Mouse (Mus musculus): ENCODE results near the gene Hoxa4. TPM values are rescaled to one million over a fixed set of nuclear protein-coding genes. Genes with fewer than 3 reads are reported as not detected.

The Hoxa4 gene
- total RNA-seq, 1 experiment: 0.13 TPM

DNA sequence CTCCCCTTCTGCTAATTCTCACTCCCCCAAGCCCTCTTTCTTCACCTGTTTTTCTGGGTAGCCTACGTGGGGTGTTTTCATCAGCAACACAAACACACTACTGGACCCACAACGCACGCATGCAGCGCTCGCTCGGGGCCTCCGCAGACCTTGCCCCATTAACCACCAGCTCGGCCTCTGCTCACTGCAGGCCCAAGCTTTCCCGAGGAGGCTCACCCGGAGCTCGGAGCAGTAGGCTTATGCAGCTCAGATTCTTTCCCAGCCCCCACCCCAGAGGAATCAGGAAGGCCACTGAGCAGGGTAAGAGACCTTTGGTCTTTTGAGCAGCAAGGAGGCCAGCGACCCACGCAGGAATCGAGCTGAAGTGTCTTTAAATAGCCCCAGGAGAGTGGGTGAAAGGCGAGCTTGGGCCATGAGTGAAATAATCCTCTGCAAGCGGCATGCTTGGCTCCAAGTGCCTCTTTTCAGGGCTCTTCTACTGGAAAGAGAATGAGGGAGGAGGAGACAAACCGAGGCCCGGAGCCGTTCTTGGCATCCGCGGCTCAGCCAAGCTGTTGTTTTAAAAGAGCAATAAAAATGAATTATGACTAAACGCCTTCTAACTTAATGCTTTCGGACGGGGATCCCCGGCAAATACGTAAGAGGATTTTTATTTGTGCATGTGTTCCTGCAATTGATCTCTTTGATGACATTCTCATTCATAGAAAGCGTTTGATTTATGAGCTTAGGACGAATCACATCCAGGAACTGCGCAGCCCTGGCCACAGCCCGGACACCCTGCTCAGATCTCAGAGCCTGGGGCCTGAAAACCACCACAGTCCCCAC is 30.8 kb downstream of the Hoxa4 start:
- no peaks in the 10 kb centered on the region for H3K36me3 ChIP-seq (ENCODE audit: control insufficient read depth, insufficient read depth, low read length, poor library complexity, severe bottlenecking)
- H3K9ac ChIP-seq (ENCODE audit: insufficient read depth, low read depth, low read length, poor library complexity, severe bottlenecking): no peak overlapping the region
- H3K9me3 ChIP-seq (ENCODE audit: control insufficient read depth, insufficient read depth, low read depth, low read length): no peaks in the 10 kb centered on the region
- TF ChIP-seq MAFK (IDR thresholded peaks at IDR 0.05; ENCODE audit: insufficient read depth, low read depth, low read length): no peak
- no peak for TF ChIP-seq ZC3H11A (IDR thresholded peaks at IDR 0.05; ENCODE audit: borderline replicate concordance, low read depth, low read length)
- no peak for TF ChIP-seq HCFC1 (IDR thresholded peaks at IDR 0.05; ENCODE audit: borderline replicate concordance, insufficient read depth, low read length)
- TF ChIP-seq CHD2 (IDR thresholded peaks at IDR 0.05; ENCODE audit: low read depth, low read length): no peak
- TF ChIP-seq ZNF384 (IDR thresholded peaks at IDR 0.05; ENCODE audit: low read depth, low read length): no peak
- no peak overlapping the region for H3K4me3 ChIP-seq (ENCODE audit: insufficient read depth in 1 of 2, low read depth in 1 of 2, low read length in 2 of 2, poor library complexity in 1 of 2, severe bottlenecking in 1 of 2)
- H3K4me1 ChIP-seq (ENCODE audit: control insufficient read depth in 2 of 2, insufficient read depth in 2 of 2, low read length in 2 of 2, poor library complexity in 1 of 2): peaks cover 4 to 24% of the 10 kb centered on the region in 2 experiments; a peak in 1 of 4 replicates
- H3K27ac ChIP-seq (ENCODE audit: insufficient read depth, low read depth, low read length, poor library complexity, severe bottlenecking): no peak overlapping the region
- DNase-seq (ENCODE audit: low read depth, low spot score): no peak
- in situ Hi-C loops (cut with MboI; ENCODE audit: low sequenced_read_pairs in 2 of 2, unreplicated experiment in 2 of 2): loop anchor here (10.0 kb wide), 3 partner anchors 64 to 986 kb away; partner anchors contain the start of genes Hoxa7 (in 2 of the 2) and Evx1 (in 1 of the 2)

DNA sequence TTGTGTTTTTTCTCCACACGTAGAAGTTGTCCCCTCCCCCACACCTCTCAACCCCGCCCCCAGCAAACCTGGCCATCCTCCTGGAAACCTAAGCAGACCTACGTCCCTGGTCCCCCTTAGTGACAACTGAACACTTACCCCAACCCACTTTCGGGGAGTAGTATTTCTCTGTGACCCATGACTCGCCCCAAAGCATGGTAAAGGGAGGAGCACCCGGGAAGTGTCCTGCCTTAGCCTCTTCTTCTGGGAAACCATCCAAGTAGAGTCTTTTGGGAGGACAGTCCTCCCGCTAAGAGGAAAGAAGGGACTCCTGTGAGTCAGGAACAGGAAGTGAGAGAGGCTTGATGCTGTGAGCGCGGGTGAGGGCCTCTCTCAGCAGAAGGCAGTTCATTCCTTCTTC is 31.6 kb downstream of the Hoxa4 start:
- TF ChIP-seq ZNF384 (IDR thresholded peaks at IDR 0.05; ENCODE audit: low read depth, low read length) (no peak), MAFK (IDR thresholded peaks at IDR 0.05; ENCODE audit: insufficient read depth, low read depth, low read length) (no peak), ZC3H11A (IDR thresholded peaks at IDR 0.05; ENCODE audit: borderline replicate concordance, low read depth, low read length) (no peak), CHD2 (IDR thresholded peaks at IDR 0.05; ENCODE audit: low read depth, low read length) (no peak), HCFC1 (IDR thresholded peaks at IDR 0.05; ENCODE audit: borderline replicate concordance, insufficient read depth, low read length) (no peak)
- Histone ChIP-seq H3K9ac (ENCODE audit: insufficient read depth, low read depth, low read length, poor library complexity, severe bottlenecking) (no peak overlapping the region), H3K27ac (ENCODE audit: insufficient read depth, low read depth, low read length, poor library complexity, severe bottlenecking) (no peak overlapping the region), H3K9me3 (ENCODE audit: control insufficient read depth, insufficient read depth, low read depth, low read length) (no peaks in the 10 kb centered on the region), H3K4me3 (ENCODE audit: insufficient read depth in 1 of 2, low read depth in 1 of 2, low read length in 2 of 2, poor library complexity in 1 of 2, severe bottlenecking in 1 of 2) (no peak overlapping the region), H3K4me1 (ENCODE audit: control insufficient read depth in 2 of 2, insufficient read depth in 2 of 2, low read length in 2 of 2, poor library complexity in 1 of 2) (peaks cover 4 to 23% of the 10 kb centered on the region in 2 experiments; a peak in 1 of 4 replicates), H3K36me3 (ENCODE audit: control insufficient read depth, insufficient read depth, low read length, poor library complexity, severe bottlenecking) (no peaks in the 10 kb centered on the region)
- DNase-seq (ENCODE audit: low read depth, low spot score): no peak
- in situ Hi-C loops (cut with MboI; ENCODE audit: low sequenced_read_pairs in 2 of 2, unreplicated experiment in 2 of 2): loop anchor here (10.0 kb wide), 3 partner anchors 65 to 985 kb away; partner anchors contain the start of genes Hoxa7 (in 2 of the 2) and Evx1 (in 1 of the 2)

DNA sequence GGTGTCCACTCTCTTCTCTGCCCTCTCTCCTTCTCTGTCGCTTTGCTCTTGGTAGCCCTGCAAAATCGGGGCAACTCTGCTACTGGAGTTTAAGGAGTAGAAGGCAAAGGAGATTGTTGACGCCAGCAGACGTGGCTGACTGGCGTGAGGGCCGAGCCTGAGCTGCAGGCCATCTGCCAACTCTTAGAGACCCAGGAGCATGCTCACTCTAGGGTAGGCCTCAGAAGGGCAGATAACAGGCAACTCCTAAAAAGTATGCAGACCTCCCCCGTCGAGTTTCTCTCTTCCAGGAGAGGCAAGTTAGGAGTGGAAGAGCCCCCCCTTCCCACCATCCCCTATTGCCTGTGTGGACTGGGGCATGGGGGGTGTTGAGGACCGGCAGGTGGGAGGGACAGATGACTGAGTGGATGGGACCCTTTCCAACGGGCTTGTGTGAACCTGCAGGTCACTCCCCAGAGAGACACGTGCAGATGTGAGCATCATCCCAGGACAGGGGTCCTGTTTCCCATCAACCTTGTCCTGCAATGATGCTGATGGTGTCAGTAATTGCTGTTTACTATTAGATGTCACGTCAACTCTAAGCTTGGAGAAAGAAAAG is 32.3 kb downstream of the Hoxa4 start:
- H3K4me3 ChIP-seq (ENCODE audit: insufficient read depth in 1 of 2, low read depth in 1 of 2, low read length in 2 of 2, poor library complexity in 1 of 2, severe bottlenecking in 1 of 2): peak overlapping the region; percentile 78 to 90
- TF ChIP-seq ZNF384 (IDR thresholded peaks at IDR 0.05; ENCODE audit: low read depth, low read length) (no peak), MAFK (IDR thresholded peaks at IDR 0.05; ENCODE audit: insufficient read depth, low read depth, low read length) (no peak), HCFC1 (IDR thresholded peaks at IDR 0.05; ENCODE audit: borderline replicate concordance, insufficient read depth, low read length) (no peak), CHD2 (IDR thresholded peaks at IDR 0.05; ENCODE audit: low read depth, low read length) (no peak), ZC3H11A (IDR thresholded peaks at IDR 0.05; ENCODE audit: borderline replicate concordance, low read depth, low read length) (no peak)
- in situ Hi-C loops (cut with MboI; ENCODE audit: low sequenced_read_pairs in 2 of 2, unreplicated experiment in 2 of 2): no loop called here
- DNase-seq (ENCODE audit: low read depth, low spot score): no peak
- peak overlapping the region; percentile 23; the same call in 1 of the 2 replicates for H3K9ac ChIP-seq (ENCODE audit: insufficient read depth, low read depth, low read length, poor library complexity, severe bottlenecking)
- no peaks in the 10 kb centered on the region for H3K36me3 ChIP-seq (ENCODE audit: control insufficient read depth, insufficient read depth, low read length, poor library complexity, severe bottlenecking)
- H3K9me3 ChIP-seq (ENCODE audit: control insufficient read depth, insufficient read depth, low read depth, low read length): no peaks in the 10 kb centered on the region
- H3K27ac ChIP-seq (ENCODE audit: insufficient read depth, low read depth, low read length, poor library complexity, severe bottlenecking): no peak overlapping the region
- peaks cover 4 to 22% of the 10 kb centered on the region in 2 experiments; a peak in 1 of 4 replicates for H3K4me1 ChIP-seq (ENCODE audit: control insufficient read depth in 2 of 2, insufficient read depth in 2 of 2, low read length in 2 of 2, poor library complexity in 1 of 2)

DNA sequence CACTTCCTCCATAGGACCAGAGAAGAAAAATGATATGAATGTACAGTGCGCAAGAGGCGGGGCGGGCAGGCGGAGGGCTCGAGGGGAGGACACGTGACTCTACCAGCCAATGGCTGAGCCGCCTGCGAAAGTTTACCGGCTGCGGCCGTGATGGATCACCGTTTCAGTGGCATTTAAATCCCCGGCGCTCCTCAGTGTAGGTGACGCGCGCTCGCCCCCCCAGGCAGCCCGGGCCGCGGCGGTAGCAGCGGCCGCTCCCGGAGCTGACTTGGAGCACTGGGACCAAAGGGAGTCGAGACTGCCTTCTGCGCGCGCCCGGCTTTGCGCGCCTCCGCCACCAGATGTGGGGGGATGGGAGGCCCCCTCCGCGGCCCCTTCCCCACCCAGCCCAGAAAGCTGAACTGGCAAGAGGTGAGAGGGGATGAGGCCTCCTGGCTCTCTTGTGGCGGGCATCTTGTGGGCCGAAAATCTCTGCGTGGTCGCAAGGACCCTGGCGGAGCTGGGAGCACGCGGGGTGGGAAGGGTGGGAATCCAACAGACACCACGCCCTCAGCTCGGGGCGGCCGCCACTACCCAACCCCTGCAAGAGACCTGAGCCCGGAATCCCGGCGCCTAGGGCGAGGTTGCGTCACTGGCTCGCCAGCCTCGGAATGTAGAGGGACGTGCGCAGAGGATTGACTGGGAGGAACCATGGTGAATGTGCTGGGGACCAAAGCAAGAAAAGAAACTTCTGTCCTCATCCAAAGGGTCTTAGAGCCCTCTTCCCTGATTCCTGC is 33.1 kb downstream of the Hoxa4 start, which contains the start of gene Hoxa1:
Hoxa1 (minus strand) TSS at position 42 of the 776 bp plus-strand sequence.
- in situ Hi-C loops (cut with MboI; ENCODE audit: low sequenced_read_pairs in 2 of 2, unreplicated experiment in 2 of 2): no loop called here
- H3K36me3 ChIP-seq (ENCODE audit: control insufficient read depth, insufficient read depth, low read length, poor library complexity, severe bottlenecking): no peaks in the 10 kb centered on the region
- no peak within 1 kb of the TSS for H3K27ac ChIP-seq (ENCODE audit: insufficient read depth, low read depth, low read length, poor library complexity, severe bottlenecking)
- H3K9me3 ChIP-seq (ENCODE audit: control insufficient read depth, insufficient read depth, low read depth, low read length): no peaks in the 10 kb centered on the region
- peak within 1 kb of the TSS; percentile 78 for H3K9ac ChIP-seq (ENCODE audit: insufficient read depth, low read depth, low read length, poor library complexity, severe bottlenecking)
- no peak for TF ChIP-seq ZNF384 (IDR thresholded peaks at IDR 0.05; ENCODE audit: low read depth, low read length)
- no peak; the same call in 1 of the 2 replicates for TF ChIP-seq HCFC1 (IDR thresholded peaks at IDR 0.05; ENCODE audit: borderline replicate concordance, insufficient read depth, low read length)
- no peak for TF ChIP-seq ZC3H11A (IDR thresholded peaks at IDR 0.05; ENCODE audit: borderline replicate concordance, low read depth, low read length)
- TF ChIP-seq CHD2 (IDR thresholded peaks at IDR 0.05; ENCODE audit: low read depth, low read length): no peak
- TF ChIP-seq MAFK (IDR thresholded peaks at IDR 0.05; ENCODE audit: insufficient read depth, low read depth, low read length): no peak
- peak; percentile 89 for DNase-seq (ENCODE audit: low read depth, low spot score)
- peak within 1 kb of the TSS; percentile 78 to 90 for H3K4me3 ChIP-seq (ENCODE audit: insufficient read depth in 1 of 2, low read depth in 1 of 2, low read length in 2 of 2, poor library complexity in 1 of 2, severe bottlenecking in 1 of 2)
- H3K4me1 ChIP-seq (ENCODE audit: control insufficient read depth in 2 of 2, insufficient read depth in 2 of 2, low read length in 2 of 2, poor library complexity in 1 of 2): peaks cover 4 to 20% of the 10 kb centered on the region in 2 experiments; a peak in 1 of 4 replicates
